Mouse (Mus musculus) ovary, adult 2 months (tissue): ENCODE measurements around the gene Amn. TPM values are rescaled to one million over a fixed set of nuclear protein-coding genes. Genes with fewer than 3 reads are reported as not detected.

Experiments used
- polyA plus RNA-seq: library from polyadenylated mRNA; depleted of rRNA; stranded (reverse); fragments of >200 nt; gene quantifications from 2 replicates; pipeline ENCODE4 v1.2.3, GENCODE M21; 2012; rRNA removed

The Amn gene
- polyA plus RNA-seq: 2.4 and 3.2 TPM in 2 replicates

GRCm38 (mm10) chr12:111270629-111271277, at the start of gene Amn:
Gene Amn, plus strand, starts transcription at chr12:111271095.

Other genes starting within 250 kb of the Amn start
- gene Rcor1, start 231.7 kb upstream of the Amn start, polyA plus RNA-seq: 6.5 and 7.8 TPM in 2 replicates
- gene Traf3, start 104.7 kb upstream of the Amn start, polyA plus RNA-seq: 22.4 and 23.1 TPM in 2 replicates
- not detected in 2 replicates for gene 4930595D18Rik, start 86.6 kb upstream of the Amn start, polyA plus RNA-seq
- 408 and 436 TPM in 2 replicates for gene Cdc42bpb, start 106.6 kb downstream of the Amn start, polyA plus RNA-seq
- 0.73 and 0.99 TPM in 2 replicates for gene Lbhd2, start 135.7 kb downstream of the Amn start, polyA plus RNA-seq
- gene Exoc3l4, start 145.9 kb downstream of the Amn start, polyA plus RNA-seq: 38.1 and 39.5 TPM in 2 replicates
- 31.6 and 33.1 TPM in 2 replicates for gene Tnfaip2, start 171.4 kb downstream of the Amn start, polyA plus RNA-seq
- gene Gm266, start 214.7 kb downstream of the Amn start, polyA plus RNA-seq: 17.8 and 26.1 TPM in 2 replicates